Mouse (Mus musculus) midbrain, postnatal 0 days (tissue): ENCODE measurements at regions not wholly inside any gene's neighbourhood (a gene's known extent, or its start where the extent isn't known, plus 50 kb on each side); places are given as distances from the start of the nearest gene placed in this dataset.

Experiments
- ATAC-seq: fragments of 200-750 bp; cut with Nextera tagmentation; 2 replicates; pipeline ENCODE4 v1.8.0; 2017; ENCODE audit warnings: moderate number of reproducible peaks, mild to moderate bottlenecking, moderate TSS enrichment, moderate library complexity; ENCODE audit not compliant: low FRiP score
- DNase-seq: peaks from one replicate; pipeline ENCODE4 v3.0.0-alpha.2; 2015; ENCODE audit warnings: low spot score
- H3K27ac ChIP-seq: fragments of 300-500 bp; sonication (generic); 2 replicates; pipeline ENCODE4 v1.5.1; 2014; ENCODE audit warnings: low read depth, mild to moderate bottlenecking, low read length, mixed read lengths
- H3K27me3 ChIP-seq: fragments of 300-500 bp; sonication (generic); 2 replicates; pipeline ENCODE4 v1.6.1; 2014; ENCODE audit warnings: low read length, control low read depth, mixed read lengths; ENCODE audit not compliant: insufficient read depth
- H3K36me3 ChIP-seq: fragments of 300-500 bp; sonication (generic); 2 replicates; pipeline ENCODE4 v1.6.1; 2014; ENCODE audit warnings: low read length, control low read depth, mixed read lengths; ENCODE audit not compliant: insufficient read depth
- H3K4me1 ChIP-seq: fragments of 300-500 bp; sonication (generic); 2 replicates; pipeline ENCODE4 v1.6.1; 2014; ENCODE audit warnings: mild to moderate bottlenecking, control low read depth, antibody characterized with exemption, low read length, mixed read lengths; ENCODE audit not compliant: insufficient read depth
- H3K4me2 ChIP-seq: fragments of 300-500 bp; sonication (generic); 2 replicates; pipeline ENCODE4 v1.6.1; 2014; ENCODE audit warnings: low read depth, mild to moderate bottlenecking, low read length, mixed read lengths; ENCODE audit not compliant: poor library complexity, severe bottlenecking
- H3K4me3 ChIP-seq: fragments of 300-500 bp; sonication (generic); 2 replicates; pipeline ENCODE4 v1.5.1; 2014; ENCODE audit warnings: low read depth, mild to moderate bottlenecking, low read length, moderate library complexity
- H3K9ac ChIP-seq: fragments of 300-500 bp; sonication (generic); replicated peaks from 2 replicates; pipeline ENCODE4 v1.6.1; 2014; ENCODE audit warnings: mild to moderate bottlenecking, low read length, moderate library complexity, mixed read lengths; ENCODE audit not compliant: poor library complexity, severe bottlenecking
- H3K9me3 ChIP-seq: fragments of 300-500 bp; sonication (generic); 2 replicates; pipeline ENCODE4 v1.6.1; 2016; ENCODE audit warnings: low read length, control low read depth
- CTCF ChIP-seq: IDR thresholded peaks from 2 replicates; pipeline ENCODE4 v1.5.1; 2016; ENCODE audit warnings: antibody characterized with exemption, mild to moderate bottlenecking
- WGBS: fragments of 180-500 bp; shearing (Covaris S2); extraction: QIAGEN DNeasy Blood & Tissue Kit; methylation state at CpG from one replicate; pipeline ENCODE4 v1.1.7; 2014; 5-methylcytosine and 5-hydroxymethylcytosine counted together

DNA sequence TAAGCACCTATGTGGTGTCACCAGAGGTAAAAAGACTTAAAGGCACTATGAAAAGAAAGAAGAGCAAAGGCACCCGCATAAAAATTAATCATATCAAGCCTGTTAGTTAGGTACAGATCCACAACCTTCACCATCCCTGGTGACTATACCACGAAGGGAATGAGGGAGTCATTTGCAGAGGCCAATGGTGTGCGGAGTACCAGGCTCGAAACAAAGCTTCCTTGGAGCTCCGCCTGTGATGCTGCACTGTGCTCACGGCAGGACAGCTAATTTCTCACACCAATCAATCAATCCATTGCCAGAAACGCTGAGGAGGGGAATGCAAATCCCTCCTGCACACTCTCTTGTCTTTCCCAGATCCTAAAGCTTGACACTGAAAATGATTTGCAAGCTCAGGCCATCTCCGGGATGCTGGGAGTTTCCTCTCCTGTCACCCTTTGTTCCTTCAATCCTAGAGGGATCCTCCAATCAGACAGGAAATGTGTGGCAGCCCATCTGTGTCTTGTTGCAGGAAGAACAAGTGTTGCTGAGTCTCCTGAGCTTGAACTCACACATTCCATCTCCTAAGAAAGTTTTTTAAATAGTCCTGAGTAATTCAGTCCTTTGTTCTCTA lies 653.6 kb downstream of the Diaph3 start:
- Histone ChIP-seq H3K4me2 (no peak overlapping the region), H3K4me3 (no peak overlapping the region), H3K4me1 (no peaks in the 10 kb centered on the region; the same call in 1 of the 2 replicates), H3K36me3 (no peaks in the 10 kb centered on the region), H3K27me3 (no peaks in the 10 kb centered on the region), H3K9ac (no peak overlapping the region), H3K9me3 (no peaks in the 10 kb centered on the region), H3K27ac (no peak overlapping the region)
- no peak for TF ChIP-seq CTCF
- ATAC-seq (no peak), DNase-seq (no peak)
- 54% methylated on average over 8 of the region's 8 CpGs for WGBS

- Histone ChIP-seq H3K27me3 (no peaks in the 10 kb centered on the region), H3K36me3 (no peaks in the 10 kb centered on the region), H3K9ac (no peak overlapping the region), H3K4me3 (no peak overlapping the region), H3K4me1 (no peaks in the 10 kb centered on the region), H3K9me3 (no peaks in the 10 kb centered on the region), H3K4me2 (no peak overlapping the region), H3K27ac (no peak overlapping the region)
- no peak for ATAC-seq
- 77% methylated on average over 5 of the region's 5 CpGs for WGBS
- DNase-seq: peak; percentile 49
- no peak for TF ChIP-seq CTCF
These were observed 656.8 kb downstream of the Diaph3 start for GRCm38 (mm10) chr14:86484247-86484646.

GRCm38 (mm10) chr14:86473604-86474003 lies 667.4 kb downstream of the Diaph3 start:
- no peak for ATAC-seq
- Histone ChIP-seq H3K27me3 (no peaks in the 10 kb centered on the region), H3K4me2 (no peak overlapping the region), H3K4me1 (no peaks in the 10 kb centered on the region), H3K4me3 (no peak overlapping the region), H3K27ac (no peak overlapping the region), H3K36me3 (no peaks in the 10 kb centered on the region), H3K9ac (no peak overlapping the region), H3K9me3 (no peaks in the 10 kb centered on the region)
- 97% methylated on average over 1 of the region's 1 CpGs for WGBS
- no peak for DNase-seq
- TF ChIP-seq CTCF: no peak

DNA sequence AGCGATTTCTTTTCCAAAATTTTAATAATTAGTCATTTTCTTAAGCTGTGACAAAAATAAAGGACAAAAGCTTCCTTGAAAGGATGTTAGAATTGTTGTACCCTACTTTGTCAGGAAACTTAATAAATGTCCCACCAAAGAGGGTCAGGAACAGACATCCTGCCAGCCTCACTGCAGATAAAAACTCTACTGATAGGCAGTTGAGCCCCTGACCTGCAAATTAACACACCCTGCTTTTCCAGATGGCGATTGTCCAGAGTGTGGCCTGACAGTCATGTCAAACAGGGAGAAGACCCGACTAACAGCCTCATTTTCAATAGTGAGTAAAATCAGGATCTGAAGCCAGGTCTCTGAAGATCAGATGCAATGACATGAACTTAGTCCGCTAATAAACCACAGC lies 670.6 kb downstream of the Diaph3 start:
- ATAC-seq (no peak), DNase-seq (no peak)
- WGBS: 64% methylated on average over 4 of the region's 4 CpGs
- Histone ChIP-seq H3K4me3 (no peak overlapping the region), H3K4me1 (no peaks in the 10 kb centered on the region), H3K4me2 (no peak overlapping the region), H3K9me3 (no peaks in the 10 kb centered on the region), H3K9ac (no peak overlapping the region), H3K27ac (no peak overlapping the region), H3K36me3 (no peaks in the 10 kb centered on the region), H3K27me3 (no peaks in the 10 kb centered on the region)
- TF ChIP-seq CTCF: no peak

- Histone ChIP-seq H3K27ac (no peak overlapping the region), H3K9ac (no peak overlapping the region), H3K4me2 (no peak overlapping the region), H3K27me3 (no peaks in the 10 kb centered on the region), H3K4me1 (no peaks in the 10 kb centered on the region), H3K4me3 (no peak overlapping the region), H3K36me3 (no peaks in the 10 kb centered on the region), H3K9me3 (no peaks in the 10 kb centered on the region)
- WGBS: 29% methylated on average over 8 of the region's 8 CpGs
- no peak for TF ChIP-seq CTCF
- no peak for ATAC-seq
- DNase-seq: no peak
These were observed 673.1 kb downstream of the Diaph3 start for GRCm38 (mm10) chr14:86467886-86468463.

GRCm38 (mm10) chr14:86463388-86463787 lies 677.6 kb downstream of the Diaph3 start:
- no peaks in the 10 kb centered on the region for H3K27me3 ChIP-seq
- ATAC-seq (no peak), DNase-seq (no peak)
- H3K27ac ChIP-seq: no peak overlapping the region
- H3K9ac ChIP-seq: no peak overlapping the region
- no peak for TF ChIP-seq CTCF
- no peaks in the 10 kb centered on the region for H3K9me3 ChIP-seq
- H3K36me3 ChIP-seq: no peaks in the 10 kb centered on the region
- no peaks in the 10 kb centered on the region for H3K4me1 ChIP-seq
- H3K4me3 ChIP-seq: no peak overlapping the region
- no peak overlapping the region for H3K4me2 ChIP-seq
- WGBS: 72% methylated on average over 2 of the region's 2 CpGs
